21 mouse cellular contexts compared by ENCODE assay signal in the genomic region with DNA sequence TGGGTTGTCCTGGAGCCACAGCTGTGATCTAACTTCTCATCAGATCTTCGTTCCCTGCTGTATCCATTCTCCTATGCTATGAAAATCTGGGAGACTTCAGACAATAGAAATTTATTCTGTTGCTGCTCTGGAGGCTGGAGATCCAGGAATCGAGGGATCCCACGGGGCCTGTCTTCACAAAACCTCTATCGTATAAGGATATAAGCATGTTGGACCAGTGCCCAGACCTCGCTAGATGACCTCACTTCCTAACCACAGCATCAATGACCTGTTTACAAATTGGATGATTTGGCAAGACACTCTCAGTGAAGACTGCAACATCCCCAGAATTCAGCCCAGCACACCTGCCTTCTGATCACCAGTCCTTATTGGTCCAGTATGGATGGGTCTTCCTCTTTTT. TPM values are rescaled to one million over a fixed set of nuclear protein-coding genes. Genes with fewer than 3 reads are reported as not detected.
DNase-seq lines count a peak whose midpoint lies in the region; ATAC-seq and TF ChIP-seq lines count a peak whose summit lies in the region.
"Had no signal": no experiment of that assay in that cellular context is flagged by ENCODE, and none has a peak within 500 bp of the region (broad histone marks: within the 10 kb centered on the region; RNA-seq: fewer than 3 reads in every experiment).

No protein-coding gene starts in this region.

- H3K4me1 ChIP-seq in kidney, adult 2 months (ENCODE audit: control insufficient read depth, insufficient read depth, low read length): no peaks in the 10 kb centered on the region
- H3K4me1 ChIP-seq in midbrain, postnatal 0 days (ENCODE audit: insufficient read depth, low read length): no peaks in the 10 kb centered on the region
- no peaks in the 10 kb centered on the region for H3K4me1 ChIP-seq in midbrain, embryonic 11.5 days (ENCODE audit: control insufficient read depth, insufficient read depth, low read length)
- H3K4me1 ChIP-seq: midbrain, embryonic 15.5 days had no signal

- H3ac ChIP-seq in myocyte (ENCODE audit: control insufficient read depth, insufficient read length): no peak overlapping the region

- ATAC-seq in midbrain, postnatal 0 days (ENCODE audit: low FRiP score): no peak
- no peak for ATAC-seq in midbrain, embryonic 11.5 days (ENCODE audit: low FRiP score)
- ATAC-seq: midbrain, embryonic 15.5 days had no signal

- TF ChIP-seq CTCF in kidney, adult 2 months (conservative IDR thresholded peaks at IDR 0.05; ENCODE audit: insufficient read depth, insufficient read length, low read depth, low read length): no peak
- TF ChIP-seq CTCF in midbrain, postnatal 0 days (IDR thresholded peaks at IDR 0.05): no peak

- H3K79me2 ChIP-seq in myocyte (ENCODE audit: control insufficient read depth, insufficient read depth): no peaks in the 10 kb centered on the region

- H3K36me3 ChIP-seq in kidney, adult 2 months (ENCODE audit: control insufficient read depth, insufficient read depth, low read length): no peaks in the 10 kb centered on the region
- H3K36me3 ChIP-seq in midbrain, postnatal 0 days (ENCODE audit: insufficient read depth, low read length): no peaks in the 10 kb centered on the region
- H3K36me3 ChIP-seq in midbrain, embryonic 11.5 days (ENCODE audit: control insufficient read depth, insufficient read depth, low read length): no peaks in the 10 kb centered on the region
- no peaks in the 10 kb centered on the region for H3K36me3 ChIP-seq in myocyte (ENCODE audit: control insufficient read depth, insufficient read depth)
- H3K36me3 ChIP-seq: G1E; hindbrain, embryonic 13.5 days; midbrain, embryonic 15.5 days had no signal

- H3K9me3 ChIP-seq in midbrain, postnatal 0 days (ENCODE audit: low read length): no peaks in the 10 kb centered on the region
- H3K9me3 ChIP-seq in midbrain, embryonic 11.5 days (ENCODE audit: control insufficient read depth, low read length): no peaks in the 10 kb centered on the region
- H3K9me3 ChIP-seq: G1E; hindbrain, embryonic 13.5 days; midbrain, embryonic 15.5 days had no signal

- no peak overlapping the region for H3K9ac ChIP-seq in midbrain, postnatal 0 days (replicated peaks; ENCODE audit: low read length, poor library complexity, severe bottlenecking)
- no peak overlapping the region for H3K9ac ChIP-seq in midbrain, embryonic 11.5 days (ENCODE audit: low read length)
- H3K9ac ChIP-seq: hindbrain, embryonic 13.5 days; midbrain, embryonic 15.5 days had no signal

- no peak overlapping the region for H3K4me3 ChIP-seq in kidney, adult 2 months (ENCODE audit: insufficient read depth, low read depth, low read length)
- no peak overlapping the region for H3K4me3 ChIP-seq in midbrain, postnatal 0 days (ENCODE audit: low read depth, low read length)
- H3K4me3 ChIP-seq in midbrain, embryonic 11.5 days (ENCODE audit: low read depth, low read length): no peak overlapping the region
- no peak overlapping the region for H3K4me3 ChIP-seq in myocyte
- H3K4me3 ChIP-seq: hindbrain, embryonic 13.5 days; midbrain, embryonic 15.5 days had no signal

- no peaks in the 10 kb centered on the region for H3K27me3 ChIP-seq in kidney, adult 2 months (replicated peaks; ENCODE audit: control insufficient read depth, insufficient read depth, low read length)
- no peaks in the 10 kb centered on the region for H3K27me3 ChIP-seq in midbrain, postnatal 0 days (ENCODE audit: insufficient read depth, low read length)
- no peaks in the 10 kb centered on the region for H3K27me3 ChIP-seq in midbrain, embryonic 11.5 days (ENCODE audit: control insufficient read depth, insufficient read depth, low read length)
- no peaks in the 10 kb centered on the region for H3K27me3 ChIP-seq in myocyte (ENCODE audit: control insufficient read depth, insufficient read depth, insufficient read length)
- H3K27me3 ChIP-seq: hindbrain, embryonic 13.5 days; midbrain, embryonic 15.5 days had no signal

- H3K27ac ChIP-seq in kidney, adult 2 months (ENCODE audit: insufficient read depth, low read depth, low read length): no peak overlapping the region
- H3K27ac ChIP-seq in midbrain, postnatal 0 days (ENCODE audit: low read depth, low read length): no peak overlapping the region
- no peak overlapping the region for H3K27ac ChIP-seq in midbrain, embryonic 11.5 days (ENCODE audit: low read depth, low read length)
- H3K27ac ChIP-seq: hindbrain, embryonic 13.5 days; midbrain, embryonic 15.5 days had no signal

- no peak overlapping the region for H3K4me2 ChIP-seq in midbrain, postnatal 0 days (ENCODE audit: low read depth, low read length, poor library complexity, severe bottlenecking)
- H3K4me2 ChIP-seq in midbrain, embryonic 11.5 days: no peak overlapping the region
- peak overlapping the region; percentile 46 for H3K4me2 ChIP-seq in myocyte (ENCODE audit: low read depth)
- H3K4me2 ChIP-seq: hindbrain, embryonic 13.5 days; liver, embryonic 11.5 days; midbrain, embryonic 15.5 days had no signal

- TF ChIP-seq POLR2A in kidney, adult 2 months (IDR thresholded peaks at IDR 0.05; ENCODE audit: low read depth, low read length): no peak
- no peak for TF ChIP-seq POLR2A in myocyte (IDR thresholded peaks at IDR 0.05; ENCODE audit: insufficient read length, low read depth)

- WGBS in kidney, adult 2 months: 60% methylated on average over 5 of the region's 5 CpGs
- WGBS in midbrain, postnatal 0 days: 53% methylated on average over 5 of the region's 5 CpGs
- WGBS in midbrain, embryonic 11.5 days: 84% methylated on average over 5 of the region's 5 CpGs

- peak; percentile 82 for DNase-seq in heart, adult 11 months
- no peak for DNase-seq in heart, adult 9 months (ENCODE audit: low spot score in 2 of 2)
- DNase-seq in kidney, postnatal 10 days: peak; percentile 35
- no peak for DNase-seq in kidney, adult 2 months
- DNase-seq in midbrain, postnatal 0 days (ENCODE audit: low spot score): peak; percentile 21
- DNase-seq in midbrain, embryonic 11.5 days (ENCODE audit: low spot score, missing footprints): no peak
- DNase-seq in urinary bladder, postnatal 14 days (ENCODE audit: low spot score): no peak
- DNase-seq: cerebellum, postnatal 36 days; gastrocnemius, postnatal 36 days; kidney, adult 11 months; kidney, postnatal 36 days; thymus, adult 2 months had no signal

TF ChIP-seq in myocyte, 11 proteins besides CTCF, POLR2A, EP300 and RAD21:
- TF ChIP-seq USF1 (IDR thresholded peaks at IDR 0.05; ENCODE audit: low read depth) (no peak), POLR2AphosphoS2 (IDR thresholded peaks at IDR 0.05; ENCODE audit: insufficient read length, low read depth) (no peak), E2F4 (IDR thresholded peaks at IDR 0.05; ENCODE audit: insufficient read depth) (no peak), TCF12 (IDR thresholded peaks at IDR 0.05; ENCODE audit: insufficient read depth, poor library complexity, severe bottlenecking) (no peak), MYOG (IDR thresholded peaks at IDR 0.05; ENCODE audit: control insufficient read depth in 1 of 3, insufficient read depth in 1 of 3, insufficient read length in 2 of 3, low read depth in 2 of 3) (no peak), CEBPB (IDR thresholded peaks at IDR 0.05; ENCODE audit: insufficient read depth, poor library complexity, severe bottlenecking) (no peak), REST (IDR thresholded peaks at IDR 0.05; ENCODE audit: insufficient read depth, insufficient read length) (no peak), TCF3 (IDR thresholded peaks at IDR 0.05; ENCODE audit: insufficient read length, low read depth) (no peak), SRF (IDR thresholded peaks at IDR 0.05; ENCODE audit: control insufficient read depth, insufficient read length, low read depth) (no peak), MAX (IDR thresholded peaks at IDR 0.05; ENCODE audit: low read depth) (no peak), MYOD1 (IDR thresholded peaks at IDR 0.05; ENCODE audit: control insufficient read depth in 1 of 3, insufficient read length in 2 of 3, low read depth in 2 of 3) (no peak)

RNA-seq across cellular contexts. Expression of a gene that starts 4.6 kb away (rescaled TPM):
- polyA plus RNA-seq in kidney, adult 2 months (2012; rRNA removed): not detected in 2 replicates
- not detected in 2 replicates for total RNA-seq in midbrain, postnatal 0 days (2014; rRNA removed)
- polyA plus RNA-seq in midbrain, postnatal 0 days (2015; fragmentation: Nextera tagmentation; extraction: Ambion mirVana): 0.41 and 0.53 TPM in 2 replicates
- 0.36 TPM in 1 of 2 replicates, not detected in the other for polyA plus RNA-seq in midbrain, embryonic 11.5 days (2014; fragmentation: Nextera tagmentation; extraction: Ambion mirVana)
- not detected for polyA plus RNA-seq in myocyte (2012; fragmentation: generic; extraction: Trizol)
- total RNA-seq: G1E; gastrocnemius, postnatal 36 days; layer of hippocampus, postnatal 14 days; left cerebral cortex, postnatal 14 days had no signal
- polyA plus RNA-seq: embryonic facial prominence, embryonic 11.5 days; G1E; liver, embryonic 11.5 days; neural tube, embryonic 14.5 days; thymus, adult 2 months had no signal

RNA-seq across cellular contexts. Expression of a gene that starts 32.7 kb away (rescaled TPM):
- polyA plus RNA-seq in kidney, adult 2 months (2012; rRNA removed): 0.37 and 3.0 TPM in 2 replicates
- total RNA-seq in midbrain, postnatal 0 days (2014; rRNA removed): not detected in 2 replicates
- polyA plus RNA-seq in midbrain, postnatal 0 days (2015; fragmentation: Nextera tagmentation; extraction: Ambion mirVana): 0.07 and 0.09 TPM in 2 replicates
- 0.07 and 0.23 TPM in 2 replicates for polyA plus RNA-seq in midbrain, embryonic 11.5 days (2014; fragmentation: Nextera tagmentation; extraction: Ambion mirVana)
- 0.86 TPM for polyA plus RNA-seq in myocyte (2012; fragmentation: generic; extraction: Trizol)
- total RNA-seq: gastrocnemius, postnatal 36 days; layer of hippocampus, postnatal 14 days; left cerebral cortex, postnatal 14 days had no signal
- polyA plus RNA-seq: G1E had no signal

RNA-seq across cellular contexts. Expression of a gene that starts 41.0 kb away (rescaled TPM):
- polyA plus RNA-seq in kidney, adult 2 months (2012; rRNA removed): 37.4 and 38.9 TPM in 2 replicates
- total RNA-seq in midbrain, postnatal 0 days (2014; rRNA removed): 14.7 and 17.6 TPM in 2 replicates
- polyA plus RNA-seq in midbrain, postnatal 0 days (2015; fragmentation: Nextera tagmentation; extraction: Ambion mirVana): 34.7 and 35.7 TPM in 2 replicates
- 15.6 and 16.5 TPM in 2 replicates for polyA plus RNA-seq in midbrain, embryonic 11.5 days (2014; fragmentation: Nextera tagmentation; extraction: Ambion mirVana)
- 10.5 TPM for polyA plus RNA-seq in myocyte (2012; fragmentation: generic; extraction: Trizol)
- total RNA-seq: G1E had no signal
- polyA plus RNA-seq: G1E had no signal

Comparison
In these comparisons a context has a peak if more than half of its experiments do, and no peak if none do; other contexts are left out.
1. DNase-seq: peak in heart, adult 11 months (single experiment), kidney, postnatal 10 days (single experiment) and midbrain, postnatal 0 days (single experiment); none in heart, adult 9 months (0 of 2), kidney, adult 2 months (single experiment), midbrain, embryonic 11.5 days (single experiment) and urinary bladder, postnatal 14 days (single experiment).